Mouse (Mus musculus): ENCODE data around the gene Eif3i.

DNA sequence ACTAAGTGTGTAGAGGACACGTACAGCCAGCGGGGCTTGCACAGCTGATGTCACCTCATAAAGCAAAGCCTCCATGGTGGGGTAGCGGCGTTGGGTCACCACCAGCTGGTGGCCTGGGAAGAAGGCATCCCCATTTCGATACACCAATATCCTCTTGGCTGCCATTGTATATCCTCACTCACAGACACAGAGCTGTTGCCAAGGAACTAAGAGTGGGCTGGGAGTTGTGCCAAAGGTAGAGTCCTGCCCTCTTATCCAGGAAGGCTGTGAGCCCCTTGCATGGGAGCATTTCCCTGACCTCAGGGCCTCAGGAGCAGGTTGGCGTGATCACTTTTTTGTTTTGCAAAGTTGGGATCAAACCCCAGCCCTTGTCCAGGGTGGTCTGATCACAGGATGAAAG, 13.6 kb upstream of the Eif3i start, which contains the start of gene Dcdc2b:
- no peak for TF ChIP-seq CHD2 (IDR thresholded peaks at IDR 0.05; ENCODE audit: low read length)
- TF ChIP-seq USF1 (IDR thresholded peaks at IDR 0.05; ENCODE audit: low read depth, low read length), result no peak
- no peak for TF ChIP-seq CTCF (IDR thresholded peaks at IDR 0.05 in 2 of 3, conservative IDR thresholded peaks at IDR 0.05 in 1 of 3; ENCODE audit: control insufficient read depth in 1 of 3, insufficient read depth in 1 of 3, low read depth in 2 of 3, low read length in 3 of 3, poor library complexity in 1 of 3, severe bottlenecking in 1 of 3)
- no peak for TF ChIP-seq MAX (IDR thresholded peaks at IDR 0.05; ENCODE audit: low read length)
- no peak for TF ChIP-seq HCFC1 (IDR thresholded peaks at IDR 0.05; ENCODE audit: low read depth, low read length)
- TF ChIP-seq GATA1 (IDR thresholded peaks at IDR 0.05; ENCODE audit: low read depth, low read length), result no peak
- TF ChIP-seq POLR2A (IDR thresholded peaks at IDR 0.05; ENCODE audit: control insufficient read depth in 1 of 2, insufficient read depth in 1 of 2, low read depth in 1 of 2, low read length in 2 of 2, poor library complexity in 1 of 2), result no peak
- TF ChIP-seq MXI1 (IDR thresholded peaks at IDR 0.05; ENCODE audit: low read depth, low read length), result no peak
- TF ChIP-seq E2F4 (IDR thresholded peaks at IDR 0.05; ENCODE audit: borderline replicate concordance, low read depth, low read length), result no peak
- no peak for TF ChIP-seq NELFE (IDR thresholded peaks at IDR 0.05; ENCODE audit: low read depth, low read length)
- no peak for TF ChIP-seq POLR2AphosphoS5 (IDR thresholded peaks at IDR 0.05; ENCODE audit: borderline replicate concordance, low read depth, low read length)
- TF ChIP-seq GABPA (IDR thresholded peaks at IDR 0.05; ENCODE audit: low read depth, low read length), result no peak
- TF ChIP-seq CHD1 (IDR thresholded peaks at IDR 0.05; ENCODE audit: low read depth, low read length), result no peak
- TF ChIP-seq ZNF384 (IDR thresholded peaks at IDR 0.05; ENCODE audit: low read depth, low read length), result no peak
